Mouse (Mus musculus): ENCODE results near the gene Fam160a1.

DNA sequence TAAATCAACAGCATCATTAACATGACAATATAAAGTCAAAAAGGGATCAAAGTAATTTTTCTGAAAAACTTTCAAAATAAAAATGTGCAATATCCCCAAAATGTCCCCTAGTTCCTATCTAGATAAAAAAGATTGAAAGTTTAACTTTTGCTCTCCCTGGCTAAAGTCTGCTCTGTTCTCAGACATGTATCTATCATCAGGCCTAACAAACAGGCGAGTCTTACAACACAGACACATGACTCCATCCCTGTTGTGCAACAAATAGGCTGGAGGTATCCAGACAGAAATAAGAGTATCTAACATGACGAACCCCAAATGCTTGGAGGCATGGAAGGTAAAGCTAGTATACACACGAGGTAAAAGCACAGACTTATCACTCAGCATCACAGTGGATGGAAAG lies 2.2 kb upstream of the Fam160a1 start:
- TF ChIP-seq CTCF (IDR thresholded peaks at IDR 0.05; ENCODE audit: extremely low read depth, insufficient read depth, low read length) = no peak
- TF ChIP-seq POLR2A (IDR thresholded peaks at IDR 0.05; ENCODE audit: extremely low read depth, insufficient read depth, low read length) = no peak

Measured in cortical plate, adult 2 months (tissue).